Mouse (Mus musculus) brain, embryonic 18.5 days (tissue): Measurements from ENCODE around the gene Tbc1d9b.
"Not testable (repeated sequence)": the region's sequence is repeated elsewhere in the genome, so short reads cannot be mapped to it uniquely, and the experiment has no call there.

Experiments
- DNase-seq: peaks from one replicate; pipeline ENCODE4 v3.0.0-alpha.2; 2012; ENCODE audit warnings: low read depth, low spot score

Tbc1d9b gene

DNA sequence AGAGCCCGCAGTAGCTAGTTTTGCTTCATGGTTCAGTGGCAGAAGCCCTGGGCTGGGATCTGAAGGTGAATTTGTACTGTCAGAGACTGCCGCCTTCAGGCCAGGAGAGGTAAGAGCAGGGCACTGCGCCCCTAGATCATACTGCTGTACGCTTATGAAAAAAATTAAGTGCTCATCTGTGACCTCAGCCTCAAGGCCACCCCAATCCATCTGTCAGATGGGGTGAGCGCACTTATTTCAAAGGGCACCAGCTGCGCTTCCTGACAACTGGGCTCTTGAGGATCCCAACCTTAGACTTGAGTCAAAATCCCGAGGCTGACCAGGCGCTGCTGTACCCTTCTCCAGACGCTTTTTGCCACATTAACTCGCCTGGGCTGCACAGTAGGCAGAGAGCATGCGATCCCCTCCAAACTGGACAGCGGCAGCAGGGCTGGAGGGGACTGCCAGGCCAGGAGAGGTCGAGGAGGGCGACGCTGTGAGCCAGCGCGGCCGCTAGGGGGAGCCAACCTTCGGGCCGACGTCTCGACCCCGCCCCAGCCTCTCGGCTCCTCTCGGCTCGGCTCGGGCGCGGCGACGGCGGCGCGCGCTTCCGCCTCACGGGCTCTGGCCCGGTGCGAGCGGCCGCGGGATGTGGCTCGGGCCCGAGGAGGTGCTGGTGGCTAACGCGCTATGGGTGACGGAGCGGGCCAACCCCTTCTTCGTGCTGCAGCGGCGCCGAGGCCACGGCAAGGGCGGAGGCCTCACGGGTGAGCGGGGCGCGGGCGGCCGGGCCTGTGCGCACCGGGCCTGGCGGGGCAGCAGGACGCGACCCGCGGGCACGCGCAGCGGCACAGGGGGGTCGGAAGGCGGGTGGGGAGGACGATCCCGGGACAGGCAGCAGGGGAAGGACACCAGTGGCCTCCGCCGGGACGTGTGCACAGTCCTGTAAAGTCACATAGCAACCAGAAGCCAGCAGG, at the start of gene Tbc1d9b:
Tbc1d9b (plus strand) TSS at position 586 of the 956 bp plus-strand sequence.
- peak; percentile 63 for DNase-seq

DNA sequence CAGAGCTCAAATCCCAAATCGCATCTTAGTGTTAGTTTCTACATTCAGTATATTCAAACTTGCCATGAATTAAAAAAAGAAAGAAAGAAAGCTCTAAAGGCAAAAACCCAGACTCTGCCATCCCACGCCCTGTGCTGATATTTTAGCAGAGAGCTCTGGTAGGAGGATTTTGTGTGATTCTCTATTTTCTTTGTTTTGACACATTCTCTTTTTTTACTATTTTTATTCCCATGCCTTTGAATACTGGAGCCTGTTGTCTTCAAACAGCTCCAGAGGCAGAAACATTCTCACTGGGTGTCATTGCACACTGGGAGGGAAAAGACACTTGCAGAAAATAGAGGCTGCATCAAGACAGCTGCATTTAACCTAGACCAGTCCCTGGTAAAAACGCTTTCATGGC, 45.0 kb upstream of the Tbc1d9b start:
- no peak for DNase-seq

DNA sequence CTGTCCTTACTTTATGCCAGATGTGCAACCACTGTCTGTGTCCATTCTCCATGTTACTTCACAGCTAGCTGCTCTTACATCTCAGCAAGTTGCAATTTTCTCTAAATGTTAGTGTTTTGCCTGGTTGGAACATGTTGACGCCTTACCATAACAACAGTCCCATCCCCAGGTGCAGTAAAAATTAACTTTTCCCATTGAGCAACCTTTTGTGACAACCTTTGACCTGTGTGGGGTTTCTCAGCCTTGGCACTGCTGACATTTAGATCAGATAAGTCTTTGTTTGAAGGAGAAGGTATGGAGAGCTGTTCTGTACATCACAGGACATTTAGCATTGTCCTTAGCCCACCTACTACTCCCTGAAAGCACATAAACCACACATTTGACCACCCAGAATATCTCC, 41.4 kb upstream of the Tbc1d9b start:
- no peak for DNase-seq

DNA sequence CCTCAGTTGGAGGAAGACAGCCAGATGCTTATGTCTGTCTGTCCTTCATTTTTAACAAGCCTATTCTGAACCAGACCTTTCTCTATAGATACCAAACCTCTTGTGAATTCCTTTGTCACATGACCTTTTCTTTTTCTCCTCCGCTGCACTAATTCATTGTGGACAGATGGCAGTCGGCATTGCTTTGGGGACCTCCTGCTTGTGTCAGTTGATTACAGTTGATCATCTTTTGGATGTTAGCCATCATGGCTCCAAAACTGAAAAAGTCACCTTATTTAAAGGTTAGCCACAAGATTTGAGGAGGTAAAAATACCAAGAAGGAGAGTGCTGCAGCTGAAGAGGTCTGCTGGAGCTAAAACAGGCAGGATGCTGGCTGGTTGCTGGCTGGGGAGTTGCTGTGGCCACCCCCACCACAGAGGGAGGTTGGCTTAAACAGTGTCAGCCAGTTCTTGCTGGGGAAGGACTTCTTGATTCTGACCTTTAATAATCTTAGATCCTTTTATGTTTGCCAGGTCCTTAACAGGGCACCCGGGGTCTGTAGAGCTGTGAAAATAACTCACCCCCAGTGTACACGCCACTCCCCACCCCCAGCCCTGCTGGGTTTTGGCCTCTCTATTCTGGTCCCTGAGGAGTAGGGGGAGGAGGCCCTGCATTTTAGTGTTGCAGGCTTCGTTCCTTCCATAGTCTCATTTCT, 40.1 kb upstream of the Tbc1d9b start:
- no peak for DNase-seq

DNA sequence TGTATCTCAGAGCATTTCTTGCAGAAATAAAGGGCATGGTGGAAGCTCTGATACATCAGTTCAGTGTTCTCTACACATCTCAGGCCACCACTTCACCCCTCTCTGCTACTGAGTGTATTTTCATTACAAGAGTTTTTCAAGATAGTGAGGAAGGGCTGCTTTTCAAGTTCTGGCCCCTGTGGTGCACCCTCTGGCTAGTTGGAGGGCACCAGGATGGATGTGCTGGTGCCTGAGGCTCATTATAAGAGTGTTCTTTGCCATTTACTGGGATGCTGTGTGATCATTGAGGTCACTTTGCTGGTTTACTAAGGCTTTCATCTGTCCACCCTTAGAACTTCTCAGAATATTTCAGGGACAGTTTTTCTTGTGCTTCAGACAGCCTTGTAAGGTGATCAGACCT, 39.5 kb upstream of the Tbc1d9b start:
- no peak for DNase-seq

DNA sequence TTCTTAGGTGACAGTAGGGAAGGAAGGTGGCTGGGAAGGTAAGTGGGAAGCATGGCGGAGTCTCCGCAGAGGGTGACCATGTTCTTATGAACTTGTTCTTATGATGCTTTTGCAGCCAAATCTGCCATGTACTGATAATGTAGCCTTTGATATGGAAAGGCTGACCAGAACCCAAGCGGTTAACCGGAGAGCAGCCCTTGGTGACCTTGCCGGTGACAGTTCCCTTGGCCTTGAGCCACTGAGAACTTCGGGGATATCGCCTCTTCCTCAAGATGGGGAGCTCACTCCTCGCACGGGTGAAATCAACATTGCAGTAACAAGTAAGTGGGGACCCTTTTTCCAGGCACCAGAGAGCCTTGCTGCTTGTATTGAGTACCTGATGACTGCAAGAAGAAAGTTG, 35.5 kb upstream of the Tbc1d9b start:
- no peak for DNase-seq

DNA sequence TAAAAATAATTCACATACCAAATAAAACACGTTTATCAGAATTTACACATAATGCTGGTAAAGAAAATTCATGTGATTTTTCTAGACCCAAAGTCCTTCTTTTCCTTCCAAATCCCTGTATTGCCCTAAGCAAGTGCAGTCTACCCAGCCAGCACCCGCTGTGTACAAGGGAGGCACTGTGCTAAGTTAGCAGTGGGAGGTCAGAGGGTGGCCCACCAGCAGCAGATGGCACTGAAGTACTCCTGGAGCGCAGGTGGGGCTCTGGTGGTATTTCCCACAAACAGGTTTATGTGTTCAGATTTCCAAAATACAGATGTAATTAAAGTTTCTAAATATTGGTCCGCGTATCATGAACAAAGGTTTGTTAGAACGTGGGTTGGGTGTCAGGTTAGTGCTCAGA, 34.1 kb upstream of the Tbc1d9b start:
- DNase-seq: no peak

DNA sequence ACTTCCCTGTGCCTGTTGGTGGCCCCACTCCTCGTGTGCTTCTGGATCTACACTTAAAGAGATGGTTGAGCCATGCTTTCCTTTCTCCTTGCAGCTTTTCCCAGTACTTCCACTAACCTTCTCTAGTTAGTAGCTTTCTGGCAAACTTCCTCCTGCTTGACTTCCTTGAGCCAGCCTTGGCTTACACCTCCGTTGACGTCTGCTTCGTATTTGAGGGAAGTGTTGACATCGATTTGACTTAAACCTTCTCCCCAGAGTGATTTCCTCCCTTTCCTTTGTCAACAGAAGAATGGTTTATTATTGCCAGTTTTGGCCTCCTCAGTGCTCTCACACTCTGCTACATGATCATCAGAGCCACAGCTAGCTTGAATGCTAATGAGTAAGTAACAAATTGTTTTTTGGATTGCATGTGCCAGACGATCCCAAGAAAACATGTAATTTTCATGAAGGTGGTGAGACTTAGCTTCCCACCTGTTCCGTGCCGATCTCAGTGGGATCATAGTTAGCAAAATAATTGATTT, 32.2 kb upstream of the Tbc1d9b start:
- peak; percentile 14 for DNase-seq

DNA sequence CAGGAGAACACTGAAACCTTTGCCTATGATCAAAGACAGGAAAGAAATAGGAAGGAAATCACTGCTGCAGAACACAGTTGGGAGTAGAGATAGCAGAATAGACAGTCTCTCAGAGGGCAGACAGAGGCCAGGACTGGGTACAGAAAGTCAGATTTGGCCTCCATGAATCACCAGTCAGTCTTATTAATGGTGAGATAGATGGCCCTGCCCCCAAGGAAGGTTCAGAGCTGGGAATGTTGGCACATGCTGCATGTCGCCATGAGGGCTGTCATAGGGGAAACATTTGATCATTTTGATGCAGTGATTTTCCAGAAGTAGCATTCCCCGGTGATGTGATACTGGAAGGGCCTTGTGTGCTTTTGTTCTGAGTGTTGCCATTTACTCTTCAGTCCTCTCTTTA, 31.5 kb upstream of the Tbc1d9b start:
- no peak for DNase-seq

DNA sequence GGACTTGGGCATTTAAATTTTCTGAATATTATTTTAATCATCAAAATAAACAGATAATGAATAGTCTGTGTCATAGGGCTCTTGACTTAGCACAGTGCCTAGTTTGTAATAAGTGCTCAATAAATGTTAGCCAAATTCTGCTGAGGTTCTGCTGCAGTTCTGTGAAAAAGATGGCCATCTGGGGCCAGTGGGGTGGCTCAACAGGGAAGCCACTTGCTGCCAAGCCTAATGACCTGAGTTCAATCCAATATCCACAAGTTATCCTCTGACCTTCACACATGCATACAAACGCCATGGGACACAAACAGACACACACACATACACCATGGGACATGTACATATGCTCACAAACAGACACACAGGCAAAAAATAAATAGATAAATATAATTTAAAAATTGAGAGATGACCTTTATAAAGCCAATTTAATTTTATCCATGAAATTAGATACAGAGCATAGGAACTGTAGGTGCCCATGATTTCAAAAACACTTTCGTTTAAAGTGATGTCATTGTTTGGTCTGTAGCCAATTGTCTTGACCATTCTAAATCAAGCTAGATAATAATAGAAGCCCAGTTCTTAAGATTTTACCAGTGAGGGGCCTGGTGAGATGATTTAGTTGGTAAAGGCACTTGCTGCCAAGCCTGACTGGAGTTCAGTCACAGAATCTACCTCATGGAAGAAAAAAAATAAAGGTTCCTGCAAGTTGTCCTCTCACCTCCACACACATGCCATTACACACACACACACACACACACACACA, 30.5 kb upstream of the Tbc1d9b start:
- no peak for DNase-seq

DNA sequence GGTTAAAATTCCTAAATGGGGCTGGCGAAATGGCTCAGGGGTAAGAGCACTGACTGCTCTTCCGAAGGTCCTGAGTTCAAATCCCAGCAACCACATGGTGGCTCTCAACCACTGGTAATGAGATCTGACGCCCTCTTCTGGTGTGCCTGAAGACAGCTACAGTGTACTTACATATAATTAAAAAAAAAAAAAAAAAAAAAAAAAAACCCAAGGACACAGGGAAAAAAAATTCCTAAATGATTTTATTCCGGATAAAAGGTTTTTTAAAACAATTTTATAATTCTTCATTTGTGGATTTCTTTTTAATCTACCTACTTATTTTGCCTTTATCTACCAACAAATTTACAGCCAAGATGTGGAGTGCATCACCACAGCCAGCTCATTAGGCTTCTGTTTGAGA, 29.2 kb upstream of the Tbc1d9b start:
- DNase-seq: not testable (repeated sequence)

DNA sequence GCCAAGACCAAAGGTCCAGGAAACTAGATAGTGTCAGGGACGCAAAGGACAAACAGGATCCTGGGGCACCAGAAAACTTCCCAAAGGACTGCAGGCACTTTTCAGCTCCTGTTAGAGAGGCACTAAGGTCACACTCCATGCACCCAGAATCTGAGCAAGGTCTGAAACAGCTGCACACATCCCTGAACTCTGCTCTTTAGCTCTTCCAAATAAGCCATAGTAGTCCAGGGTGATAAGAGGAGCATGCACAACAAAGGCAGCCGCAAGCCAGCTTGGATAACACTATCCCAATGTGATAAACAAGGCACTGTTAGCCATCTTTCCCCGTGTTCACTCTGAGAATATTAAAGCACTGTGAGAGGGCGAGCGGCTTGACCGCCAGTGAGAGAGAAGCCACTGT, 27.2 kb upstream of the Tbc1d9b start:
- DNase-seq: no peak

DNA sequence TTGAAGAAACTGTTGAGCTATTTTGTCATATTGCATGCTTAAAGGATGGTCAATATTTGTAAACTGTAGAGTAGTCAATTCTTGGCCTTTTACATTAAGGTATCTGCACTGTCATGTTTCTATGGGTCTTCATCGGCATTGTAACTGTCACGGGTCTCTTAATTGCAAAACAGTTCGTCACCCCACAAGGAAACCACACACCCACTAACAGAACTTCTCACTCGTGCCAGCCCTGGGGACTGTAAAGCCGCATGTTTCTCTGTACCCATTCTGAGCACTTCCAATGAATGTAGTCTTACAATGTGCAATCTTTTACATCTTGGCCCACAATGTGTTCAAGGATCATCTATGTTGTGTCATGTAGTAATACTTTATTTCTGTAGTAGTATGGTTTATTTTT, 26.0 kb upstream of the Tbc1d9b start:
- no peak for DNase-seq

DNA sequence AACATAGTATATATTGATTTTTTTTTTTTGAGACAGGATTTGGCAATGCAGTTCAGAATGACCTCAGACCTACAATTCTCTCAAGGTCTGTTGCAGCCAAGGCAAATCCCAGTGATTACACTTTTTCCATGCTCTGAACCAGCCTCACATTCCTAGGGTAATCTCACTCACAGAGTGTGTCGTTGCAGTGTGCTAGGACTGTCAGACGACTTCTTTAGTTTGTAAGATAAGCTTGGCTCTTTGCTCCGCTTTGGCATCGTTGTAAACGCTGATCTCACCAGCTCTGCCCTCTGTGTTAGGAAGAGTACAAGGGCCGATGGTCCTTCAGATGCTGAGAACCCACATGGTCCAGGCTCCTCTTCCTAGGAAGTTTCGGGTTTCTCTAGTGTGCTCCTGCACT, 25.2 kb upstream of the Tbc1d9b start:
- no peak for DNase-seq

DNA sequence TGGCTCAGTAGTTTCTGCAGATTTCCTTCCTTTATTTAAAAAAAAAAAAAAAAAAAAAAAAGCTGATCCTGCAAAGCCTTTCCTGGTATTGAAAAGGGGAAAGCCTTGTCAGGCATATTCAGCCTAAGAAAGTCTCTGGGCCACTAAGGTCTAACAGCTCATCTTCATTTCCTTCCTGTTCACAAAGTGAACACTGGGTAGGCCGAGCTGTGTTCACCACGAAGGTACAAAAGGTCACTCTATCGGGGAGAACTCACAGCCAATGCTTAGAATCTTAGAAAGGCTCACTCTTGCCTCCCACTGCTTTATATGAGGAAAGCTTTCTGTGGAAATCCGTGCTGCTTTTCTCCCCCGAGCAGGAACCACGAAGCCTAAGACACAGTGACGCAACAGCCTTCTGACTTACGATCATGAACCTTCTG, 22.4 kb upstream of the Tbc1d9b start:
- DNase-seq: no peak

DNA sequence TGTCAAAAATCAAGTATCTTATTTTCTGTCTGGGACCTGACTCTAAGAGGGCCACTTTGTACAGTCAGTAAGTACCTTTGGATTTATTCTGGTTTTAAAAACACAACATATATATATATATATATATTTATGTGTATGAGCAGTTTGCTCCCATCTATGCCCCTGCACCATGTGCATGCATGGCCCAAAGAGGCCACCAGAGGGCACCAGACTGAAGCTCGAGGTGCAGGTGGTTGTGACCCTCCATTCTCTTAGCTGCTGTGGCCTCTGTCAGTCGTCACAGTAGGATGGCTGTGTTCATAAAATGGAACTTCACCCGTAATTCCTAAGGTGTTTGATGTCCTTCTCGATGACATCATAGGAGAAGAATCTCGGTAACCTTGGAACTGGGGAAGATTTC, 16.9 kb upstream of the Tbc1d9b start:
- DNase-seq: no peak

DNA sequence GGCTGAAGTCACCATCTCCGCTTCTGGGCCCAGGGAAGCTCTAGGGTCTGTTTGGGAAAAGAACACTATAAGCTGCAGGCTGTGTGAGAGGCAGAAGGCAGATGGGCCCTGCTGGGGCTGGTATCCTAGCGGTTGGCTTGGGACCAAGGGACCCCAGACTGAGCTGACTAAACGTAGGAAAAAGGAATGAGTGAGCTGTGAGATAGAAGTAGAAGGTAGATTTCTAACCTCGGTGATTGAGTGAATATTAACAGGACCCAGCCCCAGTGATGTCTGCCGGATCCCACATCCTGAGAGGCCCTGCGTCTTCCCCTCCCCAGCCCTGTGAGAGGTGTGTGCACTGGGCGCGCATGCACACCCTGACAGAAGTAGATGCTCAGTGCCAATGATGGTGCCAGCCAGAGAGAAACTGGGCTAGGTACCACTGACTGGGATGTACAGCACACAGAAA, 8.5 kb upstream of the Tbc1d9b start:
- no peak for DNase-seq

DNA sequence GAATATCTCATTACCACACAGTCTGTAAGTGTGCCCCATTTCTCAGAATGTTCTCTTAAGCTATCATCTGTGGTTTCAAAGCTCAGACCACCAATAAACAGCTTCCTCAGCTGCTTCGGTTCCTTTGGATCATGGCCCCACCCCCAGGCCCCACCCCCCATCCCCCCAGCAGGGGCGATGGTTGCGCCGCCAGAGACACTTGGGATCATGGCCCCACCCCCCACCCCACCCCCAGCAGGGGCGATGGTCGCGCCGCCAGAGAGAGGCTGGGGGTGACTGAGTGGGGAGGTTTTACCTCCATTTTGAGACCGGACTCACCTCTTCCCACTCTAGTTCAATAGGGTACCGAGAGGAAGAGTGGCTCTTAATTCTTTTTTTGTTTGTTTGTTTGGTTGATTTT, 3.4 kb upstream of the Tbc1d9b start:
- DNase-seq: no peak

DNA sequence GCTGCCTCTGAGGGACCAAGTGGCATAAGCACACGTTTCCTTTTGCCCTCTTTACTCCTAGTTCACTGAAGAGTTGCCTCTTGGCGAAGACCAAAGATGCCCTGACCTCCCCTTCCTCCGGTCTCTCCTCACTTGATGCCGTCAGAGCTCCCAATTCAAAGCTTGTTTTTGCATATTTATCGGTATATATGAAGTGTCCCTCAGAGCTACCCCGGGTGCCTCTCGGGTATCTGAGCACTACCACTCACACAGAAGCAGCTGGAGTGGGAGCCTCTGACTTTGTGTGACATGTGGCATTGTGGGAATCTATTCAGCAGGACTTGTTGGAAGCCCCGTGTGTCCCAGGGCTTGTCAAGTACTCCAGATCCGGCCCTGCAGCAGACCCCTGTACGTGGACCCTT, 605 bp downstream of the Tbc1d9b start:
- DNase-seq: no peak

DNA sequence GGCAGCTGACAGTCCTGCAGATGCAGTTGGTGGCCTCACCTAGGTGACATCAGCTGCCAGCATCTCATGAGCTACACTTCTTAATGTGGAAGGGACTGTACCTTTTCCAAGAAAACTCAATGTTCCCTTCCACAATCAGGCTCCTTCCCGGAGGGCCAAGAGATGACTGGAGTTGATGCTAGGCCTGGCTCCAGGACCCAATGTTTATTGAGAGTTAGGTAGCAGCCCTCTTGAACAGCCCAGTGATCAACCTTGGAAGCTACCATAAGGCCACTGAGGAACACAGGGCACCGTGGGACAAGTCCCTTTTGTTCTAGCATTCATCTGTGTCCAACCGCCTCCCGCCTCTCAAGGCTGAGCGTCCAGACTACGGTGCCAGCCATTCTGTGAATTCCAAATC, 1.1 kb downstream of the Tbc1d9b start:
- no peak for DNase-seq

DNA sequence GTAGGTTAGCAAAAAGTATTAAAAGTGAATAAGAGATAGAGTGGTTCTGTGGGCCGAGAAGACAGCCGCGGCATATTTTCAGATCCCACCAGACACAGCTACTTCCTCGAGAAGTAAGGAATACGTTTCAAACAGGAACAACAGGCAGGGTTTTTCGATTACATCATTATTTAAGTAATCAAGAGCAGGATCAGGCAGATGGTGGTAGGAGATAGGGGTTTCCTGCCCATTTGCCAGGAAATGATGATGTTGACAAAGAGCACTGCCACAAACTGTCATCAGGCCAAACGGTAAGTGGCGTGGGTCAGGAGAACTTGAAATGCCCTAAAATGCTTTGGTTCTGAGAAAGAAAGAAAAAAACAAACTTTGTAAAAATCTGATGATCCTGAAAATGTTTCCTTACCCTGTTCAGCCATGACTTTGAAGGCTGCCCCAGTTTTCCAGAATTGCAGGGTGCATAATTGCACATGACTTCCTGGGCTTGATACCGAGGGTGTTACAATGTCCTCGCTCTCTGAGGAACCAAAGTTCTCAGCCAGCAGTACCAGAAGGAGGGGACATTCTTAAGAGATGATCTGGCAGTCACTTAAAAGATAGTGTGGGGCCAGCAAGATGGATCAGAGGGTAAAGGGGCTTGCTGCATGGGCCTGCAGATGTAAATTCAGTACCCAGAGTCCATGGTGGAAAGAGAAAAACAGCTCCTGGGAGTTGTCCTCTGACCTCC, 3.1 kb downstream of the Tbc1d9b start:
- DNase-seq: no peak
